Mouse (Mus musculus) small intestine, adult 2 months (tissue): ENCODE measurements around the gene Zfp81.
"Not testable (repeated sequence)": the region's sequence is repeated elsewhere in the genome, so short reads cannot be mapped to it uniquely, and the experiment has no call there.

Experiments used
- CTCF ChIP-seq: fragments of 200-500 bp; IDR thresholded peaks from 2 replicates; pipeline ENCODE4 v1.5.1; 2012; ENCODE audit warnings: low read depth, mild to moderate bottlenecking, control low read depth, inconsistent platforms, low read length, moderate library complexity, mixed read lengths; ENCODE audit not compliant: insufficient replicate concordance, insufficient read length; ENCODE audit errors: extremely low read depth
- POLR2A ChIP-seq: fragments of 200-500 bp; IDR thresholded peaks from 2 replicates; pipeline ENCODE4 v1.6.1; 2012; ENCODE audit warnings: low read depth, mild to moderate bottlenecking, control low read depth, inconsistent platforms, low read length, moderate library complexity

- TF ChIP-seq CTCF, POLR2A: not testable (repeated sequence)
Observed at GRCm38 (mm10) chr17:33289876-33290149, 68.9 kb downstream of the Zfp81 start.
